Mouse (Mus musculus) brain, embryonic 14.5 days (tissue): ENCODE data around the gene Rnf220.

ENCODE experiments used
- CTCF ChIP-seq: fragments of 200-500 bp; IDR thresholded peaks from 2 replicates; pipeline ENCODE4 v1.5.1; 2012; ENCODE audit warnings: inconsistent platforms, mild to moderate bottlenecking, moderate library complexity, borderline replicate concordance; ENCODE audit not compliant: insufficient read depth, insufficient read length; ENCODE audit errors: extremely low read depth
- POLR2A ChIP-seq: fragments of 200-500 bp; IDR thresholded peaks from 2 replicates; pipeline ENCODE4 v1.6.1; 2012; ENCODE audit warnings: mild to moderate bottlenecking, inconsistent platforms, borderline replicate concordance; ENCODE audit not compliant: poor library complexity, insufficient read depth, insufficient read length, severe bottlenecking; ENCODE audit errors: extremely low read depth

GRCm38 (mm10) chr4:117369571-117369970 lies 127.3 kb downstream of the Rnf220 start:
- TF ChIP-seq POLR2A (no peak), CTCF (no peak)
